Mouse (Mus musculus) intestine, embryonic 16.5 days (tissue): ENCODE results near the gene Nanos2. TPM values are rescaled to one million over a fixed set of nuclear protein-coding genes. Genes with fewer than 3 reads are reported as not detected.

Experiments used
- ATAC-seq: fragments of 200-750 bp; cut with Nextera tagmentation; 2 replicates; pipeline ENCODE4 v1.8.0; 2017; ENCODE audit warnings: moderate TSS enrichment, moderate library complexity
- H3K27ac ChIP-seq: fragments of 300-500 bp; sonication (generic); 2 replicates; pipeline ENCODE4 v1.5.1; 2014; ENCODE audit warnings: mild to moderate bottlenecking, low read length
- H3K27me3 ChIP-seq: fragments of 300-500 bp; sonication (generic); replicated peaks from 2 replicates; pipeline ENCODE4 v1.6.1; 2014; ENCODE audit warnings: low read length, control low read depth, mixed read lengths; ENCODE audit not compliant: control insufficient read depth, insufficient read depth
- H3K36me3 ChIP-seq: fragments of 300-500 bp; sonication (generic); 2 replicates; pipeline ENCODE4 v1.6.1; 2014; ENCODE audit warnings: low read length, control low read depth; ENCODE audit not compliant: control insufficient read depth, insufficient read depth
- H3K4me1 ChIP-seq: fragments of 300-500 bp; sonication (generic); 2 replicates; pipeline ENCODE4 v1.6.1; 2014; ENCODE audit warnings: low read length, control low read depth, mixed read lengths; ENCODE audit not compliant: control insufficient read depth, insufficient read depth
- H3K4me2 ChIP-seq: fragments of 300-500 bp; sonication (generic); 2 replicates; pipeline ENCODE4 v1.6.1; 2014; ENCODE audit warnings: low read depth, low read length, control low read depth
- H3K4me3 ChIP-seq: fragments of 300-500 bp; sonication (generic); 2 replicates; pipeline ENCODE4 v1.5.1; 2014; ENCODE audit warnings: mild to moderate bottlenecking, low read length
- H3K9ac ChIP-seq: fragments of 300-500 bp; sonication (generic); 2 replicates; pipeline ENCODE4 v1.6.1; 2014; ENCODE audit warnings: low read depth, low read length
- H3K9me3 ChIP-seq: fragments of 300-500 bp; sonication (generic); 2 replicates; pipeline ENCODE4 v1.6.1; 2016; ENCODE audit warnings: low read length, control low read depth; ENCODE audit not compliant: control insufficient read depth
- WGBS: fragments of 180-500 bp; shearing (Covaris S2); extraction: QIAGEN DNeasy Blood & Tissue Kit; methylation state at CpG from one replicate; pipeline ENCODE4 v1.1.7; 2014; 5-methylcytosine and 5-hydroxymethylcytosine counted together
- polyA plus RNA-seq: library from polyadenylated mRNA; unstranded; fragments of >200 nt; fragmentation: Nextera tagmentation; extraction: Ambion mirVana; gene quantifications from 2 replicates; pipeline ENCODE4 v1.2.1, GENCODE M21; 2015

Gene Nanos2
- polyA plus RNA-seq, 1 experiment from 2014 or later = not detected

DNA sequence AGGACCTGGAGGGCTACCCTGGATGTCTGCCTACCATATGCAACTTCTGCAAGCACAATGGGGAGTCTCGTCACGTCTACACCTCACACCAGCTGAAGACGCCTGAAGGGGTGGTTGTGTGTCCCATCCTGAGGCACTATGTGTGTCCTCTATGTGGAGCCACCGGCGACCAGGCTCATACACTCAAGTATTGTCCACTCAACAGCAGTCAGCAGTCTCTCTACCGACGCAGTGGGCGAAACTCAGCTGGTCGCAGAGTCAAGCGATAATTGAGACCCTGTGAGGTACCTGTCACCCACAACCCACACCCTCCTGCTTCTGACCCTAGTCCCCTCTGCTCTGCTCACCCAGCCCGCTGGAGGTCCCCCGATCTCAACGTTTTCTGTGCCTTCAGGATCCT is 547 bp downstream of the Nanos2 start:
- Histone ChIP-seq H3K4me3 (no peak overlapping the region), H3K27ac (no peak overlapping the region), H3K36me3 (no peaks in the 10 kb centered on the region), H3K4me2 (no peak overlapping the region), H3K9me3 (no peaks in the 10 kb centered on the region), H3K27me3 (peaks cover 13% of the 10 kb centered on the region), H3K4me1 (peaks cover 13% of the 10 kb centered on the region), H3K9ac (no peak overlapping the region)
- no peak for ATAC-seq
- WGBS = 73% methylated on average over 13 of the region's 13 CpGs

DNA sequence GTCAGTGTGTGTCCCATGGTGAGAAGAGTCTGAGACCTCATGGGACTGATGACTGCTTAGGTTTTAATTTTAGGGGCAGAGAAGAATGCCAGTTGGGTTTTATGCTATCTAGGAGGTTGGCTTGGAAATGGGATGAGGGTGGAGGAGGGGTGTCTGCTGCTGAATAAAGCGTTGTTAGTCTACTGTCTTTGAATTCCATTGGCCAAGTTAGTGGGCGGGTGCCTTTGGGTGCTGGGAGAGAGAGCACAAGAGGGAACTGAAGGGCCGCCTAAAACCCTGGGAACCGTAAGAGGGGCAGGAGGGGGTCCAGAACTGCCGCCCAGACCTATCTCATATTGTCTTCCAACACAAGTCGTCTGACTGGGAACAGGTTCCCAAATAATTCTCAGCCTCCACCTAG is 1.6 kb downstream of the Nanos2 start:
- no peak overlapping the region for H3K9ac ChIP-seq
- H3K27me3 ChIP-seq = peaks cover 19% of the 10 kb centered on the region
- H3K4me3 ChIP-seq = no peak overlapping the region
- no peak overlapping the region for H3K27ac ChIP-seq
- no peak for ATAC-seq
- H3K4me1 ChIP-seq = peaks cover 13% of the 10 kb centered on the region
- 64% methylated on average over 6 of the region's 6 CpGs for WGBS
- no peak overlapping the region for H3K4me2 ChIP-seq
- H3K36me3 ChIP-seq = no peaks in the 10 kb centered on the region
- H3K9me3 ChIP-seq = no peaks in the 10 kb centered on the region

DNA sequence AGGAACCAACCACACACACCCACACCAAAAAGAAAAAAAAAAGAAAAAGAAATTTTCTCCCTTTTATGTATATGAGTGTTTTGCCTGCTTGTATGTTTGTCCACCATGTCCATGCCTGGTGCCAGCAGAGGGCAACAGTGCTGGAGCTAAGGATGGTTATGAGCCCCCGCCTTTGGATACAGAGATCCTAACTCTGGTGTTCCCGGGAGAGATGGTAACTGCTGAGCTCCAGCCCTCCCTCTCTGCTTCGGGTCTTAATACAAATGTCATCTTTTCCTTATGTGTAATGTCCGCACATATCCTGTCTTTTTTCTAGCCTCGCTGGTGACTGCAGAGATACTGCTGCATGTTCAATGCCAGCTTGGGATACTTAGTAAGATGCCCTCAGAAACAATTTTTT is 2.8 kb downstream of the Nanos2 start:
- Histone ChIP-seq H3K36me3 (no peaks in the 10 kb centered on the region), H3K9me3 (no peaks in the 10 kb centered on the region), H3K4me3 (peak overlapping the region; percentile 55), H3K9ac (no peak overlapping the region), H3K27me3 (peaks cover 19% of the 10 kb centered on the region), H3K4me1 (peaks cover 13% of the 10 kb centered on the region), H3K4me2 (peak overlapping the region; percentile 88), H3K27ac (0 out of 2 replicates have a peak overlapping the region, but pooled peaks have one; percentile 57)
- 11% methylated on average over 5 of the region's 5 CpGs for WGBS
- no peak for ATAC-seq

DNA sequence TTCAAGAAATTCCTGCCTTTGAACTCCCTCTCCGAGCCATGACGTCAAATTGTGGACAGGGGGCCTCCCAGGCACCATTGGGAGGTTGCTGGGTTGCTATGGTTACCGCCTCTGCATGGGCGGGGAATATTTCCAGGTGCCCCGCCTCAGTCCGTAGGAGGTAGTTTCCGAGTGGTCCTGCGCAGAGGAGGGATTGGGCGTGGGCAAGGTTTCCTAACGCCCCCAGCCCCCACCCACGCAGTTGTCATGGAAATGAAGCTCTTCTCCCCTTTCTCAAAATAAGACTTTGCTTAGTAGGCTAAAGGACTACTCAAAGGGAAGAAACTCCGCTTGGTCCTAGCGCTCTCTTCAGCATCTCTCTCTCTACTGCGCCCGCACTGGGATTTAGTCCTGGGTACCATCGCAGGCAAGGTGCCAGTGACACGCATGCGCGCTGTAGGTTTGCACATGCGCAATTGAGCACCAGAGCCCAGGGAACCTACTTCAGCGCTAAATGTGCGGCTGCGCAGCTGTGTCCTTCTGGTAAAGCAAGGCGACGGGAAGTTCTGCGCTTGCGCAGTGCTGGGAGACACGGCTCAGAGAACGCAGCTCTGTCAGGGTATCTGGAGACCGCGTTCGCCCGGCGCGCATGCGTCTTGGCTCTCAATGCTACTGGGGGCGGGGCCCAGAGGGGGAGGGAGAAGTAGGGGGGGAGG is 3.5 kb downstream of the Nanos2 start, which contains the start of gene Mypop:
Gene Mypop, plus strand, starts transcription at position 645 of the 695 bp plus-strand sequence.
- peaks cover 13% of the 10 kb centered on the region for H3K4me1 ChIP-seq
- WGBS = under 1% methylated on average over 37 of the region's 37 CpGs
- peaks cover 19% of the 10 kb centered on the region for H3K27me3 ChIP-seq
- peak within 1 kb of the TSS; percentile 65 for H3K9ac ChIP-seq
- H3K4me3 ChIP-seq = peak within 1 kb of the TSS; percentile 55
- peak within 1 kb of the TSS; percentile 57 for H3K27ac ChIP-seq
- H3K4me2 ChIP-seq = peak within 1 kb of the TSS; percentile 88
- peak; percentile 95 for ATAC-seq
- H3K9me3 ChIP-seq = no peaks in the 10 kb centered on the region
- H3K36me3 ChIP-seq = no peaks in the 10 kb centered on the region

DNA sequence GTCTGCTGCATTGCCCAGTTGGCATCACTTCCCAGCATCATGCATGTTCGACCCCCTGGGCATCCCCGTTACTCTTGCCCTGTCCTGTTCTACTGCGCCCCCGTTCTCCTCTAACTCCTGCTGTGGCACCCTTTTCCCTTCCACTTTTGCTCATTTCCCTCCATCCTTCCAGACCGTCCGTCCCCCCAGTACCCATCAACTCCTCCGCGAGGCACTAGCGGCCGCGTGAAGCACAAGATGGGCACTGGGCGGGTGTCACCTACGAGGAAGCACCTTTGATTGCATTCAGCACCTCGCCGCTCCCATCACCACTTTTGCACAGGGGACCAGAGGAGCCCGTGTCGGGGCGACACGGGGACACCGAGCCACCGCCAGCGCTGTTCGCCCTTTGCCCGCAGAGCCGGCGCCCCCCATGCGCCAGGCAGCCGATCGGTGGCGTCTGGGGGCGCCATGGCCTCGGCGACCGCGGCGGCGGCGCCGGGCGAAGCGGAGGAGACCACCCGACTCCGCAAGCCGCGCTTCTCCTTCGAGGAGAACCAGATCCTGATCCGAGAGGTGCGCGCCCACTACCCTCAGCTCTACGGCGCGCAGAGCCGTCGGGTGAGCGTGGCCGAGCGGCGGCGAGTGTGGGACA is 4.6 kb downstream of the Nanos2 start:
- peak; percentile 0; the same call in 1 of the 2 replicates for ATAC-seq
- WGBS = 1% methylated on average over 57 of the region's 59 CpGs

DNA sequence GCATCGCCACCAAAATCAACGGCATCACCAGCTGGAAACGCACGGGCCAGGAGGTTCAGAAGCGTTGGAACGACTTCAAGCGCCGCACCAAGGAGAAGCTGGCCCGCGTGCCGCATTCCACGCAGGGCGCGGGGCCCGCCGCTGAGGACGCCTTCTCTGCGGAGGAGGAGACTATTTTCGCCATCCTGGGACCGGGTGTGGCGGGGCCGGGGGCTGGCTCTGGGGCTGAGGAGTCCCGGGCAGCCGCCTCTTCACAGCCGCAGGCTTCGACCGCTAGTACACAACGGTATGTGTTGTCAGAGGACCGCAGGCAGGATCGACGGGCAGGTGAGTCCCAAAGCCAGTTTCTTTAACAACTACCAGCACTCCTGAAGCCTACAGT is 5.1 kb downstream of the Nanos2 start:
- 2% methylated on average over 31 of the region's 31 CpGs for WGBS
- ATAC-seq = no peak

More for the DNA sequence above, 4.6 kb downstream of the Nanos2 start:
- H3K9ac ChIP-seq = peak overlapping the region; percentile 65
- peak overlapping the region; percentile 88 for H3K4me2 ChIP-seq
- H3K9me3 ChIP-seq = no peaks in the 10 kb centered on the region
- H3K4me3 ChIP-seq = peak overlapping the region; percentile 55
- H3K36me3 ChIP-seq = no peaks in the 10 kb centered on the region
- no peak overlapping the region for H3K27ac ChIP-seq
- peaks cover 19% of the 10 kb centered on the region for H3K27me3 ChIP-seq
- H3K4me1 ChIP-seq = peaks cover 13% of the 10 kb centered on the region

DNA sequence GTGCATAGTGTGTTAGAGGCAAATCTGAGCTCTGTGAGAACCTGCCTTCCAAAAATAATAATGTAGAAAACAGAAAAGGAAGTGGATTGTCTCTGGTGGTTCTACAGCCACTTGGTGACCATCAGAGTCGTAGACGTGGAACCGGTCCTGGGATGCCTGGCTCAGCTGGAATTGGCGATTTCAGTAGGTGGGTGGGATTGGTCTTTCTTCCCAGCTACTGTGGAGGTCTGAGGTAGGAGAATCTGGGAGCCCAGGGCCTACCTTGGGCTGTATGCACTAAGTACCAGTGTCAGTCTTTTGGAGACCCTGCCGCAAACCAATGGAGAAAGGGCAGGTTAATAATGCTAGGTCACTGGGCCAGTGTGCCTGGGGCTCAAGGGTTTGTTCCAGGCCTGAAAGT is 5.8 kb downstream of the Nanos2 start:
- WGBS = 88% methylated on average over 5 of the region's 5 CpGs
- H3K4me2 ChIP-seq = no peak overlapping the region
- H3K27me3 ChIP-seq = peaks cover 19% of the 10 kb centered on the region
- H3K4me3 ChIP-seq = no peak overlapping the region
- no peaks in the 10 kb centered on the region for H3K9me3 ChIP-seq
- H3K27ac ChIP-seq = no peak overlapping the region
- H3K9ac ChIP-seq = no peak overlapping the region
- ATAC-seq = no peak
- H3K36me3 ChIP-seq = no peaks in the 10 kb centered on the region
- H3K4me1 ChIP-seq = peaks cover 13% of the 10 kb centered on the region

More for the DNA sequence above, 5.1 kb downstream of the Nanos2 start:
- no peaks in the 10 kb centered on the region for H3K36me3 ChIP-seq
- peak overlapping the region; percentile 65 for H3K9ac ChIP-seq
- H3K4me1 ChIP-seq = peaks cover 13% of the 10 kb centered on the region
- H3K9me3 ChIP-seq = no peaks in the 10 kb centered on the region
- H3K27ac ChIP-seq = no peak overlapping the region
- peaks cover 19% of the 10 kb centered on the region for H3K27me3 ChIP-seq
- peak overlapping the region; percentile 88 for H3K4me2 ChIP-seq
- H3K4me3 ChIP-seq = peak overlapping the region; percentile 55

DNA sequence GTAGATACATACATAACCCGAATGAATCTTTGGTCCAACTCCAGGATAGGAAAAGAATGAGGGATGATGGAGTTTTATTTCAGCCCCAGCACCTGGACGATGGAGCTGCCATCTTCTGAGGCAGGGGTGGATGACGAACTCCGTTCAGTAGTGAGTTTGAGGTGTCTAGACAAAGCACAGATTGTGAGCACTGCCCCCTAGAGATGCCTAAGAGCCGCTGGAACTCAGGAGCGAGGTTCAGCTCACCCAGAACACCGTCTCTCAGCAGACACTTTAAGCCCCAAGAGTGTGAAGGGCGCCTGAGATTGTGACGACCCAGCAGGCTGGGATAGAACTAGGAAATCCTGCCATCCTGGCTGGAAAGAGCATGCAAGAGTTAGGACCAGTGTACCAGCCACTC is 11.6 kb downstream of the Nanos2 start:
- ATAC-seq = no peak
- no peak overlapping the region for H3K9ac ChIP-seq
- H3K4me1 ChIP-seq = peaks cover 20% of the 10 kb centered on the region
- no peak overlapping the region for H3K27ac ChIP-seq
- no peak overlapping the region for H3K4me2 ChIP-seq
- no peak overlapping the region for H3K4me3 ChIP-seq
- no peaks in the 10 kb centered on the region for H3K36me3 ChIP-seq
- no peaks in the 10 kb centered on the region for H3K27me3 ChIP-seq
- WGBS = 51% methylated on average over 9 of the region's 9 CpGs
- H3K9me3 ChIP-seq = no peaks in the 10 kb centered on the region

DNA sequence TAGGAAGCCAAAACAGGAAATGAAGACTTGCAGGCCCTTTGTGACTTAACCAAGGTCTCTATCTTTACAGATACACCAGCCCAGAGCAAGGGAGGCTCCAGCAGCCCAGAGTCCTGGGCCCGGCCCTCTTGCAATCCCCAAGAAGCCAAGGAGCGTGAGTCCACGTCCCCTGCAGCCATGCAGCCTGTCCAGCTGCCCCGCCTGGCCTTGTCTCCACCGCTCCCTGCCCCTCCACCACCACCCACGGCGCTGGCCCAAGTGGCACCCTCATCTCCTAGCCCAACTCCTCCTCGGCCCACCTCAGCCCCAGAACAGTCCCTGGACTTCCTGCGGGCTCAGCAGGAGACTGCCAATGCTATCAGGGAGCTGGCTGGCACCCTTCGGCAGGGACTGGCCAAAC is 13.2 kb downstream of the Nanos2 start:
- WGBS = 40% methylated on average over 10 of the region's 10 CpGs
- Histone ChIP-seq H3K27ac (peak overlapping the region; percentile 31), H3K36me3 (peaks cover 2% of the 10 kb centered on the region), H3K9me3 (no peaks in the 10 kb centered on the region), H3K27me3 (no peaks in the 10 kb centered on the region), H3K4me2 (peak overlapping the region; percentile 57), H3K4me3 (peak overlapping the region; percentile 44), H3K9ac (peak overlapping the region; percentile 68), H3K4me1 (peaks cover 30% of the 10 kb centered on the region)
- no peak for ATAC-seq
